22 mouse cellular contexts compared by ENCODE assay signal in genomic region chr8:56619571-56619970, GRCm38 (mm10).
DNase-seq lines count a peak whose midpoint lies in the region; ATAC-seq lines count a peak whose summit lies in the region.
"Had no signal": no experiment of that assay in that cellular context is flagged by ENCODE, and none has a peak within 500 bp of the region (broad histone marks: within the 10 kb centered on the region; RNA-seq: fewer than 3 reads in every experiment).

No protein-coding gene starts in this region.

- H3K27ac ChIP-seq in forebrain, embryonic 12.5 days, result no peak overlapping the region
- H3K27ac ChIP-seq in forebrain, embryonic 16.5 days (ENCODE audit: low read length), result no peak overlapping the region
- H3K27ac ChIP-seq in heart, embryonic 15.5 days, result no peak overlapping the region
- no peak overlapping the region for H3K27ac ChIP-seq in neural tube, embryonic 11.5 days (ENCODE audit: low read depth, low read length)
- H3K27ac ChIP-seq: embryonic facial prominence, embryonic 12.5 days; hindbrain, embryonic 13.5 days; layer of hippocampus, adult 2 months; liver, embryonic 14.5 days; macrophage; midbrain, embryonic 12.5 days; stomach, postnatal 0 days had no signal

- H3K9ac ChIP-seq in forebrain, embryonic 12.5 days, result no peak overlapping the region
- H3K9ac ChIP-seq in forebrain, embryonic 16.5 days (replicated peaks; ENCODE audit: low read depth, low read length), result no peak overlapping the region
- no peak overlapping the region for H3K9ac ChIP-seq in heart, embryonic 15.5 days
- no peak overlapping the region for H3K9ac ChIP-seq in neural tube, embryonic 11.5 days (ENCODE audit: low read length)
- H3K9ac ChIP-seq: embryonic facial prominence, embryonic 12.5 days; hindbrain, embryonic 13.5 days; liver, embryonic 14.5 days; midbrain, embryonic 12.5 days had no signal

- H3K36me3 ChIP-seq in forebrain, embryonic 12.5 days (replicated peaks), result no peaks in the 10 kb centered on the region
- H3K36me3 ChIP-seq in forebrain, embryonic 16.5 days (ENCODE audit: control insufficient read depth, insufficient read depth), result no peaks in the 10 kb centered on the region
- no peaks in the 10 kb centered on the region for H3K36me3 ChIP-seq in heart, embryonic 15.5 days
- no peaks in the 10 kb centered on the region for H3K36me3 ChIP-seq in neural tube, embryonic 11.5 days (ENCODE audit: control insufficient read depth, insufficient read depth, low read length)
- H3K36me3 ChIP-seq: embryonic facial prominence, embryonic 12.5 days; hindbrain, embryonic 13.5 days; midbrain, embryonic 12.5 days had no signal

- H3K4me2 ChIP-seq in forebrain, embryonic 12.5 days, result peak overlapping the region; percentile 4; the same call in 1 of the 2 replicates
- H3K4me2 ChIP-seq in forebrain, embryonic 16.5 days (ENCODE audit: low read length), result no peak overlapping the region
- H3K4me2 ChIP-seq in heart, embryonic 15.5 days, result peak overlapping the region; percentile 56
- H3K4me2 ChIP-seq in neural tube, embryonic 11.5 days (ENCODE audit: low read depth), result no peak overlapping the region
- H3K4me2 ChIP-seq: embryonic facial prominence, embryonic 12.5 days; hindbrain, embryonic 13.5 days; midbrain, embryonic 12.5 days had no signal

- peaks cover 36% of the 10 kb centered on the region for H3K4me1 ChIP-seq in forebrain, embryonic 12.5 days
- 0 out of 2 replicates have a peak, but pooled peaks cover 6% of the 10 kb centered on the region for H3K4me1 ChIP-seq in forebrain, embryonic 16.5 days (replicated peaks; ENCODE audit: control insufficient read depth, insufficient read depth, low read length)
- peaks cover 35% of the 10 kb centered on the region for H3K4me1 ChIP-seq in heart, embryonic 15.5 days (replicated peaks)
- peaks cover 11% of the 10 kb centered on the region for H3K4me1 ChIP-seq in neural tube, embryonic 11.5 days (ENCODE audit: control insufficient read depth, insufficient read depth, low read length)

- no peak for DNase-seq in heart, adult 9 months (ENCODE audit: low spot score in 2 of 2)
- peak; percentile 12 for DNase-seq in neural tube, embryonic 11.5 days (ENCODE audit: low spot score)
- DNase-seq in neural tube, embryonic 10.5 days (ENCODE audit: extremely low spot score, low spot score), result no peak
- DNase-seq in gastrocnemius, postnatal 4 days (ENCODE audit: low spot score in 2 of 2), result no peak
- DNase-seq: adrenal gland, postnatal 36 days; cerebellum, adult 11-12 months; cerebellum, postnatal 36 days; heart, adult 18-20 months; kidney, adult 8-10 months; kidney, postnatal 14 days had no signal

- no peak for ATAC-seq in forebrain, embryonic 12.5 days (ENCODE audit: low FRiP score)
- no peak for ATAC-seq in forebrain, embryonic 16.5 days
- no peak for ATAC-seq in heart, embryonic 15.5 days (replicated peaks; ENCODE audit: insufficient number of reproducible peaks, insufficient read depth, low FRiP score, low read depth)
- ATAC-seq in neural tube, embryonic 11.5 days (ENCODE audit: insufficient read depth, low FRiP score, low TSS enrichment), result no peak

- H3K9me3 ChIP-seq in forebrain, embryonic 12.5 days, result no peaks in the 10 kb centered on the region
- no peaks in the 10 kb centered on the region for H3K9me3 ChIP-seq in forebrain, embryonic 16.5 days (ENCODE audit: control insufficient read depth, low read length)
- no peaks in the 10 kb centered on the region for H3K9me3 ChIP-seq in heart, embryonic 15.5 days (replicated peaks)
- no peaks in the 10 kb centered on the region for H3K9me3 ChIP-seq in neural tube, embryonic 11.5 days (ENCODE audit: control insufficient read depth, low read length)
- H3K9me3 ChIP-seq: embryonic facial prominence, embryonic 12.5 days; hindbrain, embryonic 13.5 days; midbrain, embryonic 12.5 days had no signal

- H3K4me3 ChIP-seq in forebrain, embryonic 12.5 days (replicated peaks), result no peak overlapping the region
- no peak overlapping the region for H3K4me3 ChIP-seq in forebrain, embryonic 16.5 days (replicated peaks; ENCODE audit: low read length)
- H3K4me3 ChIP-seq in heart, embryonic 15.5 days, result no peak overlapping the region
- no peak overlapping the region for H3K4me3 ChIP-seq in neural tube, embryonic 11.5 days (ENCODE audit: low read depth, low read length)
- H3K4me3 ChIP-seq: embryonic facial prominence, embryonic 12.5 days; erythroblast, embryonic 14.5 days; hindbrain, embryonic 13.5 days; layer of hippocampus, adult 2 months; midbrain, embryonic 12.5 days had no signal

- H3K27me3 ChIP-seq in forebrain, embryonic 12.5 days, result peaks cover 50% of the 10 kb centered on the region
- peaks cover 42% of the 10 kb centered on the region for H3K27me3 ChIP-seq in forebrain, embryonic 16.5 days (replicated peaks; ENCODE audit: control insufficient read depth, insufficient read depth, low read length)
- peaks cover 4% of the 10 kb centered on the region; the same call in 1 of the 2 replicates for H3K27me3 ChIP-seq in heart, embryonic 15.5 days
- H3K27me3 ChIP-seq in neural tube, embryonic 11.5 days (ENCODE audit: control insufficient read depth, insufficient read depth, low read length), result 0 out of 2 replicates have a peak, but pooled peaks cover 8% of the 10 kb centered on the region
- H3K27me3 ChIP-seq: CH12.LX had no signal

- WGBS in forebrain, embryonic 12.5 days, result 5% methylated on average over 9 of the region's 9 CpGs
- WGBS in forebrain, embryonic 16.5 days, result 9% methylated on average over 9 of the region's 9 CpGs
- WGBS in heart, embryonic 15.5 days, result 10% methylated on average over 9 of the region's 9 CpGs
- WGBS in neural tube, embryonic 11.5 days, result 11% methylated on average over 9 of the region's 9 CpGs

Comparison
In these comparisons a context has a peak if more than half of its experiments do, and no peak if none do; other contexts are left out.
1. H3K4me2 ChIP-seq: peak in forebrain, embryonic 12.5 days (single experiment) and heart, embryonic 15.5 days (single experiment); none in forebrain, embryonic 16.5 days (single experiment) and neural tube, embryonic 11.5 days (single experiment).